Mouse (Mus musculus) hindbrain, embryonic 16.5 days (tissue): ENCODE measurements at regions not wholly inside any gene's neighbourhood (a gene's known extent, or its start where the extent isn't known, plus 50 kb on each side); places are given as distances from the start of the nearest gene placed in this dataset.

Source experiments
- ATAC-seq: fragments of 200-750 bp; cut with Nextera tagmentation; 2 replicates; pipeline ENCODE4 v1.8.0; 2017; ENCODE audit warnings: moderate TSS enrichment, moderate library complexity
- H3K27ac ChIP-seq: fragments of 300-500 bp; sonication (generic); 2 replicates; pipeline ENCODE4 v1.5.1; 2014; ENCODE audit warnings: low read depth, mild to moderate bottlenecking, control low read depth, low read length, moderate library complexity
- H3K27me3 ChIP-seq: fragments of 300-500 bp; sonication (generic); replicated peaks from 2 replicates; pipeline ENCODE4 v1.6.1; 2014; ENCODE audit warnings: low read length; ENCODE audit not compliant: control insufficient read depth, insufficient read depth
- H3K36me3 ChIP-seq: fragments of 300-500 bp; sonication (generic); 2 replicates; pipeline ENCODE4 v1.6.1; 2014; ENCODE audit warnings: mild to moderate bottlenecking, low read length, moderate library complexity, mixed read lengths; ENCODE audit not compliant: control insufficient read depth, insufficient read depth
- H3K4me1 ChIP-seq: fragments of 300-500 bp; sonication (generic); 2 replicates; pipeline ENCODE4 v1.6.1; 2014; ENCODE audit warnings: low read depth, low read length; ENCODE audit not compliant: control insufficient read depth, insufficient read depth
- H3K4me2 ChIP-seq: fragments of 300-500 bp; sonication (generic); 2 replicates; pipeline ENCODE4 v1.6.1; 2014; ENCODE audit warnings: mild to moderate bottlenecking, low read length, control low read depth, moderate library complexity
- H3K4me3 ChIP-seq: fragments of 300-500 bp; sonication (generic); 2 replicates; pipeline ENCODE4 v1.5.1; 2014; ENCODE audit warnings: mild to moderate bottlenecking, low read length, control low read depth, moderate library complexity
- H3K9ac ChIP-seq: fragments of 300-500 bp; sonication (generic); 2 replicates; pipeline ENCODE4 v1.6.1; 2014; ENCODE audit warnings: low read depth, mild to moderate bottlenecking, control low read depth, low read length, moderate library complexity
- H3K9me3 ChIP-seq: fragments of 300-500 bp; sonication (generic); 2 replicates; pipeline ENCODE4 v1.6.1; 2014; ENCODE audit warnings: mild to moderate bottlenecking, low read length, moderate library complexity; ENCODE audit not compliant: control insufficient read depth
- WGBS: fragments of 180-500 bp; shearing (Covaris S2); extraction: QIAGEN DNeasy Blood & Tissue Kit; methylation state at CpG from one replicate; pipeline ENCODE4 v1.1.7; 2014; 5-methylcytosine and 5-hydroxymethylcytosine counted together

DNA sequence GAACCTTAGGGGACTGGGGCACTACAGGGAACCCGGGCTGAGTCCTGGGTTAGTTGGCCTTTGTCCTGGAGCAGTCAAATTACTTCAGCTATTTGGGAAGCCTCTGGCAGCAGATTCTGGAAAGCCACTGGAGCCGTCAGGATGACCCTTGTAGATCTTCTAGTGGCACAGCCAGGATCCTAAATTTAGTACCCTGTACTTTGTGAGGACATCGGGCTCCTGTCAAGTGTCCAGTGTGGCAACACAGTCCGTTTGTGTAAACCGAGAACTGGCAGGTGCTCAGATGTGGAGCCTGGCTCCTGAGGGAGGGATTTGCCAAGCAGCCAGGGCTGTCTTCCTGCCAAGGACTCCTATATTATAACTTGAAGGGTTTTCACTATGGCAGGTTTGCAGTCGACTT is 76.8 kb upstream of the Pced1b start:
- ATAC-seq: no peak
- no peak overlapping the region for H3K27ac ChIP-seq
- H3K4me2 ChIP-seq: no peak overlapping the region
- H3K36me3 ChIP-seq: no peaks in the 10 kb centered on the region
- H3K4me3 ChIP-seq: no peak overlapping the region
- no peaks in the 10 kb centered on the region for H3K9me3 ChIP-seq
- no peak overlapping the region for H3K9ac ChIP-seq
- peaks cover under 1% of the 10 kb centered on the region; the same call in 1 of the 2 replicates for H3K4me1 ChIP-seq
- no peaks in the 10 kb centered on the region for H3K27me3 ChIP-seq
- WGBS: 57% methylated on average over 6 of the region's 6 CpGs

DNA sequence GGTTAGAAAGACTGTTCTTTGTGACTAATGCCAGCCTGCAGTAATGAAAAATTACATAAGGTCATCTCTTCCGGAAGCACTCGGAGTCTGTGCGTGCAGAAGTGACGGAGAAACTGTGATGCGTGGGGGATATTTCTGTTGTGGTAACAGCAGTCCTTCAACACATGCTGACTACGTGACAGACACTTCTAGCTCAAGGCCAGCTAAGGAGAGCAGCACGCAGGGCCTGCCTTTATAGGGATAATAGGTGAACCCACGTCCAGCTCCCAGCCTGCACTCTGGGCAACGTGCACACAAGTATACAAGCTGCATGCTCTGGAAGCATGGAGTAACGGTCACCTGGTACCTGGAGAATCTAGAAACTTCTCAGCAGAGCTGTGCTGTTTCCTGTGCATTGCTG is 77.5 kb upstream of the Pced1b start:
- Histone ChIP-seq H3K36me3 (no peaks in the 10 kb centered on the region), H3K27me3 (no peaks in the 10 kb centered on the region), H3K4me3 (no peak overlapping the region), H3K9me3 (no peaks in the 10 kb centered on the region), H3K4me1 (no peaks in the 10 kb centered on the region), H3K9ac (no peak overlapping the region), H3K27ac (no peak overlapping the region), H3K4me2 (no peak overlapping the region)
- WGBS: 86% methylated on average over 10 of the region's 10 CpGs
- no peak for ATAC-seq

DNA sequence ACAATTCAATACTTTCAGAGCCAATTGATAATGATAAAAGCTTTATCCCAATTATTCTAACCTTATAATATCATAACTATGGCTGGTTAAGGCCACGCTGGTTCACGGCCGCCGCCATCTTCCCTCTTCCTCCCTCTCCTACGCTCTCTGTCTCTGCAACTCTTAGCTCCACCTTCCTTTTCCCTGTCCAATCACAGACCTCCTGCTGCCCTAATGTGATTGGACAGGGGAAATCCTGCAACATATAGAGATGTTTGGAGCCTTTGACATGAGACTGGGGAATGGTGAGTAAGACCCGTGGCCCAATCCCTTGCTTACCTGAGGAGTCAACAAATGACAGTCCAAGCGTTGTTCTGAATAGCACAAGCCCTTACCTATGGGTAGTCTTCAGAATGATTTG is 79.8 kb upstream of the Pced1b start:
- H3K9ac ChIP-seq: no peak overlapping the region
- H3K4me2 ChIP-seq: no peak overlapping the region
- WGBS: 97% methylated on average over 7 of the region's 7 CpGs
- no peaks in the 10 kb centered on the region for H3K9me3 ChIP-seq
- H3K27me3 ChIP-seq: no peaks in the 10 kb centered on the region
- no peak overlapping the region for H3K4me3 ChIP-seq
- no peaks in the 10 kb centered on the region for H3K4me1 ChIP-seq
- no peaks in the 10 kb centered on the region for H3K36me3 ChIP-seq
- no peak overlapping the region for H3K27ac ChIP-seq
- no peak for ATAC-seq

DNA sequence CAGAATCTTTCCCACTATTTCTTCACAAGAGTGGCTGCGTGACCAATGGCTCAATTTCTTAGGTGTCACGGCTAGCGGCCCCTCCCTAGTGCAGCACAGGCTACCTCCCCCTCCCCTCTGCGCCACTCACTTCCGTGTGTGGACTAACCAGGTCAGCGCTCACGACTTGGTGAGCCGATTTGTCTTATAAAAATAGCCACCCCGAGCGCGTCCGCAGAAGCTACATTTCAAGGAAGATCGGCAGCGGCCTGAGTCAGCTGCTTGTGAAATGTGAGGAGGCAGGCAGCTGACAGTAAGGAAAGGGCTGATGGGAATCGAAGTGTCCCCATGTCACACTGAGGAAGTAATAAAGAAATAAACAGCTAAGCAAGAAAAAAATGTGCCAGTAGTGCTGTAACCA is 82.3 kb upstream of the Pced1b start:
- no peak overlapping the region for H3K4me2 ChIP-seq

DNA sequence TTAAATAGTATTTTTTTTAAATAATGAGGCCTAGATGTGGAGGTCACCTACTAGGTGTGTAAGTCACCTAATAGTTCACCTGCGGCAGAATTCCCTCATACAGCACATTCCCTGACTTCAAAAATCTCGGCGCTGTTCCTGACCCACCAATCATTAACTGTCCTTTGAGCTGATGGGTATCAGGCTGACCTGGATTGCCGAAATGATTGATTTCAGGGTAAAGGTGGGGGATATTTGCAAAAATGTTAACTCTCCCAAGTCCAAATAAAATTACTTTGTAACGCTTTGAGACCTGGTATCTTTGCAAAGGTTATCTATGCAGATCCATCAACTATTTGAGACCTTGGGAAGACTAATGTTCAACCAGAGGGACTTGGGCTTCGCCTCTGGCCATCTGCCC is 82.9 kb upstream of the Pced1b start:
- no peak overlapping the region for H3K9ac ChIP-seq
- H3K4me3 ChIP-seq: no peak overlapping the region
- no peak for ATAC-seq
- H3K4me1 ChIP-seq: no peaks in the 10 kb centered on the region
- no peaks in the 10 kb centered on the region for H3K27me3 ChIP-seq
- no peak overlapping the region for H3K27ac ChIP-seq
- H3K36me3 ChIP-seq: no peaks in the 10 kb centered on the region
- H3K9me3 ChIP-seq: no peaks in the 10 kb centered on the region
- WGBS: 92% methylated on average over 6 of the region's 6 CpGs
- no peak overlapping the region for H3K4me2 ChIP-seq

More for the DNA sequence above, 82.3 kb upstream of the Pced1b start:
- Histone ChIP-seq H3K4me3 (no peak overlapping the region), H3K9me3 (no peaks in the 10 kb centered on the region), H3K27me3 (no peaks in the 10 kb centered on the region), H3K27ac (no peak overlapping the region), H3K9ac (no peak overlapping the region), H3K4me1 (no peaks in the 10 kb centered on the region), H3K36me3 (no peaks in the 10 kb centered on the region)
- no peak for ATAC-seq
- 70% methylated on average over 15 of the region's 15 CpGs for WGBS

DNA sequence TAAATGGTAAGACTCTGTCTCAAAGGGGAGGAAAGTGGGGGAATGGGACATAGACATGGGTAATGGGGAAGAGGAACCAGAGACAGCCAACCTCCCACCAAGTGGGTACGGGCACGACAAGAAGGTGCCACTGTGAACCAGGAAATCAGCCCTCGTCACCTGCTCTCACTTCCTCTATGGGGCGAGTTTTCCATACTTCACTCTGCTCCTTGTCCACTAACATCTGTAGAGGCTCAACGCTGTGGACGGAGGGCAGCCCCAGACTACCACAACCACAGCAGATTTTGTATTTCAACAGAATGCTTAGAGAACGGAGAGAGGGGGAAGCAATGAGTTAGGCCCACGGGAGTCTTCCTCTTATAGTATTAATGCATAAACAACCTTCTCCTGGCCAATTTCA is 83.8 kb upstream of the Pced1b start:
- Histone ChIP-seq H3K9ac (no peak overlapping the region), H3K36me3 (no peaks in the 10 kb centered on the region), H3K4me2 (no peak overlapping the region), H3K4me3 (no peak overlapping the region), H3K27ac (no peak overlapping the region), H3K27me3 (no peaks in the 10 kb centered on the region), H3K4me1 (no peaks in the 10 kb centered on the region), H3K9me3 (no peaks in the 10 kb centered on the region)
- 93% methylated on average over 8 of the region's 8 CpGs for WGBS
- ATAC-seq: no peak

DNA sequence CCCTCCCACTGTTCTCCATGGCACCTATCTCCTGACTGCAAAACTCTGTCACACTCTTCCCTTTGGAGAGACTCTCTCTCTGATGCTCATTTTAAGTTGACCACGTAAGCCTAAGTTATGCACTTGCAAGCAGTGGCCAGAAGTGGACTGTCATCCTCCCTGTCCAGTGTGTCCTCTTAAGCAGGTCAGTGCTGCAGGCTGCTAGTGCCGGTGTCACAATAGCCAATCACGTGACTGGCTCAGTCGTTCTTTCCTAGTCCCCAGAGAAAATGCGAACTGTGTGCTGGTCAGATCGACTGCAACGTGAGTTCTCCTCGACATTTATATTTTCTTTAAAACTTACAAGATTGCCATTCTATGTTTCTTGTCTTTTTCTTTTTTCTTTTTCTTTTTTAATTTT is 84.6 kb upstream of the Pced1b start:
- Histone ChIP-seq H3K36me3 (no peaks in the 10 kb centered on the region), H3K27ac (no peak overlapping the region), H3K4me2 (no peak overlapping the region), H3K4me3 (no peak overlapping the region), H3K4me1 (no peaks in the 10 kb centered on the region), H3K9ac (no peak overlapping the region), H3K27me3 (no peaks in the 10 kb centered on the region), H3K9me3 (no peaks in the 10 kb centered on the region)
- WGBS: 89% methylated on average over 8 of the region's 8 CpGs
- no peak for ATAC-seq

DNA sequence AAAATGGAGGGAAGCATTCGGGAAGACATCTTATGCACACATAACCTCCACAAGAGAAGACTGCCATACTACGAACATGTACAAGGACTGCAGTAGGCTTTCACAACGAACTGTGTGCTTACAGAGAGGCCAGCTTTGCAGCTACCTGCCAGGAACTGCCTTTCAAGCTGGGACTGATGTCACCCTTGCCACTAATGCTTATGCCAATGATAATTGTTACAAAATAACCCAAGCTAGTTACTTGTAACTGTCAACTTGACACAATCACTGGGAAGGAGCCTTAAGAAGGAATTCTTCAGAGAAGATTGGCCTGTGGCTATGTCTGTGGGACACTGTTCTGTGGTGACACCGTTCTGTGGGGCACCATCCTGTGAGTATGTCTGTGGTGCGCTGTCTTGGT is 85.4 kb upstream of the Pced1b start:
- H3K4me3 ChIP-seq: no peak overlapping the region
- no peak overlapping the region for H3K9ac ChIP-seq
- 89% methylated on average over 5 of the region's 5 CpGs for WGBS
- H3K4me1 ChIP-seq: no peaks in the 10 kb centered on the region
- ATAC-seq: no peak
- no peak overlapping the region for H3K27ac ChIP-seq
- H3K9me3 ChIP-seq: no peaks in the 10 kb centered on the region
- no peaks in the 10 kb centered on the region for H3K27me3 ChIP-seq
- H3K36me3 ChIP-seq: no peaks in the 10 kb centered on the region
- no peak overlapping the region for H3K4me2 ChIP-seq

DNA sequence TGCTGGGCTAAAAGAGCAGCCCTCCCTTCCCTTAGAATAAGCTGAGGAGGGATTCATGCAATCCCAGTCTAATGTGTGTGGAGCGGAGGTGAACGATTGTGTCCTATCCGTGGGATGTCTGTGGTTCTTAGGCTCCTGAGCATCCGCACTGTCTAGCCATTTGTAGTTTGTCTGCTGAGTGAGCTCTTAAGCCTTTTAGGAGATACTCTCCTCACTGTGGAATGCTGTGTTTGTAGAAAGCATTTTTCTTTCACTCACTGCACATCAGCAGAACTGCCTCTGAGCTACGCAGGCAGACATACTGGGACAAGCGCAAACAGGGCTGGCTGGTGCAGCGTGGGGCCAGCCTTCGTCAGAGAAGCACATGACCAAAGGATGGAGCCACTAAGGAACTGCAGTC is 94.6 kb upstream of the Pced1b start:
- Histone ChIP-seq H3K36me3 (no peaks in the 10 kb centered on the region), H3K4me3 (peak overlapping the region; percentile 16; the same call in 1 of the 2 replicates), H3K9ac (peak overlapping the region; percentile 46; the same call in 1 of the 2 replicates), H3K4me1 (peaks cover 2% of the 10 kb centered on the region), H3K27ac (peak overlapping the region; percentile 86), H3K4me2 (peak overlapping the region; percentile 48), H3K9me3 (no peaks in the 10 kb centered on the region), H3K27me3 (no peaks in the 10 kb centered on the region)
- 45% methylated on average over 8 of the region's 8 CpGs for WGBS
- peak; percentile 93 for ATAC-seq

DNA sequence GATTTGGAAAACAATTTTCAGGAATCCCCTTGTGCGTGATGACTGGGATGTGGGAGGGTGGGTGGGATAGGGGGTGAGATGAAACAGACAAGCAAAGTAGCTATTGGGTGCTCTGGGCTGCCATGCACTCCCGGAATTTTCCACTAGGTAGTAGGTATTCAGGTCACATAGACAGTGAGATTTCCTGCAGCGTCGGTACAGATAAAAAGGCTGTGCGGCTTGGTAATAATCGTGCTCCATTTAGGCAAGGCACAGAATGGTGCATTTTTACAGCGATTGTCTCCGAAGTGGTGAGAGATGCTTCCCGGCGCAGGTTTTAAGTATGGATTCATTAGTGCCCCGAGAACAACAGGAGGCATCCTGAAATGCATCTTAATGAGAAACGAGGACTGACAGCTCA is 95.1 kb upstream of the Pced1b start:
- ATAC-seq: peak; percentile 82
- no peaks in the 10 kb centered on the region for H3K36me3 ChIP-seq
- H3K4me2 ChIP-seq: peak overlapping the region; percentile 48
- H3K27me3 ChIP-seq: no peaks in the 10 kb centered on the region
- H3K27ac ChIP-seq: peak overlapping the region; percentile 86
- H3K9me3 ChIP-seq: no peaks in the 10 kb centered on the region
- H3K9ac ChIP-seq: peak overlapping the region; percentile 46; the same call in 1 of the 2 replicates
- H3K4me1 ChIP-seq: peaks cover 2% of the 10 kb centered on the region
- 40% methylated on average over 12 of the region's 12 CpGs for WGBS
- peak overlapping the region; percentile 16; the same call in 1 of the 2 replicates for H3K4me3 ChIP-seq
